Mouse (Mus musculus) embryonic fibroblast, embryonic 13.5 days (primary cell): ENCODE data around the gene Gnptab. TPM values are rescaled to one million over a fixed set of nuclear protein-coding genes. Genes with fewer than 3 reads are reported as not detected.

Source experiments
- H3K27ac ChIP-seq: 2 replicates; pipeline ENCODE4 v1.5.1; 2012; ENCODE audit warnings: low read length, control low read depth, inconsistent platforms; ENCODE audit not compliant: insufficient read depth
- H3K4me1 ChIP-seq: 2 replicates; pipeline ENCODE4 v1.6.1; 2011; ENCODE audit warnings: low read length; ENCODE audit not compliant: control insufficient read depth, insufficient read depth
- H3K4me3 ChIP-seq: 2 replicates; pipeline ENCODE4 v1.5.1; 2011; ENCODE audit warnings: mild to moderate bottlenecking, control low read depth, low read length; ENCODE audit not compliant: insufficient read depth
- CTCF ChIP-seq: IDR thresholded peaks from 2 replicates; pipeline ENCODE4 v1.5.1; 2011; ENCODE audit warnings: mild to moderate bottlenecking, control low read depth, low read length, moderate library complexity, borderline replicate concordance; ENCODE audit not compliant: insufficient read depth
- POLR2A ChIP-seq: IDR thresholded peaks from 2 replicates; pipeline ENCODE4 v1.6.1; 2011; ENCODE audit warnings: low read depth, mild to moderate bottlenecking, control low read depth, low read length, moderate library complexity
- polyA plus RNA-seq: library from polyadenylated mRNA; stranded (reverse); fragments of >200 nt; gene quantifications from 2 replicates; pipeline ENCODE4 v1.2.4, GENCODE M21; 2011; ENCODE audit warnings: low read depth; ENCODE audit not compliant: missing spikeins, insufficient read length

Gnptab gene
- polyA plus RNA-seq = 28.7 and 41.1 TPM in 2 replicates

DNA sequence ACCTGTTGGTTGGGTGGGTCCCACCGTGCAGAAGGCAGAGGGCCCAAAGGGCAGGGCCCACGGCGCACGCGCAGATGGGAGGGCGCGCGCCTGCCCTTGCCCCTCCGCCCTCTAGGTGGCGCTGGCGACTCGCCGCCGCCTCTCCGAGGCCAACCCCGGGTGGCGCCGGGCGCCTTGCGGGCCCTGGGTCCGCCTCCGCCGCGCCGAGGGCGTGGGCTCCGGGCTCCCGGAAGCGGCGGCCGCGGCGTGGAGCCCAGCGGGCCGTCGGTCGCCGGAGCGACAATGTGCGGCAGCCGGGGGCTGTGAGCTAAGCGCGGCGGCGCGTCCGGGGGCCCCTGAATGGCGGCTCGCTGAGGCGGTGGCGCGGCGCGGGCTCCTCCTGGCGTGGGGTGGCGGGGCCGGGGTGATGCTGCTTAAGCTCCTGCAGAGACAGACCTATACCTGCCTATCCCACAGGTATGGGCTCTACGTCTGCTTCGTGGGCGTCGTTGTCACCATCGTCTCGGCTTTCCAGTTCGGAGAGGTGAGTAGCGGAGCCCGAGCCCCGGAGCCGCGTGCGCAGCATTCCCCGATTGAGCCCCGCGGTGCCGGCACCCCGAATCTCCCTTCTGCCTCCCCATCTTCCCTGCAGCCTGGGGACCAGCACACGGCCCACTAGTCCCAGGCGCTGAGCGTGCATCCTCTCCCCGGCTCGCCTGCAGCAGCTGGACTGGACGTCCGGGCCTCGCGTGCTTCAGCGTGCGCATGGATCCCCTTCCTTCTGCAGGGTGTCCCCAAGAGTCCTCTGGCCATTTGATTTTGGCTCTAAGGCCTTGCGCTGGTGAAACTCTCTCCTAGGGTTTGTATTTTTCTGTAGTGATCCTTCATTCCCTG lies at the start of gene Gnptab, which contains the start of gene Dram1:
Gene Gnptab, plus strand, starts transcription at position 120 of the 873 bp plus-strand sequence.
Gene Dram1, minus strand, starts transcription at position 68 of the 873 bp plus-strand sequence.
- Histone ChIP-seq H3K4me3 (peak within 1 kb of the TSS; percentile 58), H3K4me1 (no peaks in the 10 kb centered on the region), H3K27ac (no peak within 1 kb of the TSS)
- peak; percentile 54 for TF ChIP-seq POLR2A
- TF ChIP-seq CTCF = peak; percentile 81

DNA sequence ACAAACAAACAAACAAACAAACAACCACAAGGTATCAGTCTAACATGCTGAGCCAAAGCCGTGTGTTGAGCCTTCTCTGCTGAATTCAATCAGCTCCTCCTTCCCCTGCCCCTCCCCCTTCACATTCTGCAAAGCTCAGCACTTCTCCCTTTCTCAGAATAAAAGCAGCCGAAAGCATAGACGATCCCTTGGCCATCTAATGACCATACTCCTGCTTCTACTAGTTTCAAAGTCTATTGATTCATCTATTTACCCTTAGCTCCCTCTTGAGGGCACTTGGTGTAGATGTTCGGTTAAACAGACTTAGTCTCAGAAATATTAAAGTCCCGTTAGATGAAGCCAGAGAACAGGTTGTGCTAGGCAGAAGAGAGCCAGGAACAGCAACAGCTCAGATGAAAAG lies 48.2 kb upstream of the Gnptab start:
- Histone ChIP-seq H3K27ac (no peak overlapping the region), H3K4me3 (no peak overlapping the region), H3K4me1 (no peaks in the 10 kb centered on the region)
- no peak for TF ChIP-seq POLR2A
- TF ChIP-seq CTCF = no peak

GRCm38 (mm10) chr10:88340660-88341059 lies 38.3 kb upstream of the Gnptab start:
- no peak overlapping the region for H3K4me3 ChIP-seq
- H3K27ac ChIP-seq = no peak overlapping the region
- H3K4me1 ChIP-seq = no peaks in the 10 kb centered on the region
- no peak for TF ChIP-seq CTCF
- no peak for TF ChIP-seq POLR2A

DNA sequence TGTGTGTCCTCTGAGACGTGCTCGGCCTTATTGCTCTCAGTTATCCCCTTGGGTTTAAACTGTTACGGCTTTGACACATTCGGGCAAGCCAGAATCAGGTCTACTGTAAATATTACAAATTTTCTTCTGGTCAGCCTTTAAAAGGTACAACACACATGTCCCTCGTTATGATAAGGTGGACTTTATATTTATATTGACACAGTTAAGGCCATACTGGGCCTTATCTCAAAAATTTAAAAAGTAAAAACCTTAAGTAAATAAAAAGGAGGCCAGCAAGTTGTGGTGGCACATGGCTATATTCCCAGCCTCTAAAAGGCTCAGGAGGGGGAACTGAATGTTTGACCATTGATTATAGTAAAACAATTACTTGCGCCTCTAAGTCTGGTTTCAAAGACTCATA lies 37.6 kb upstream of the Gnptab start:
- TF ChIP-seq CTCF (no peak), POLR2A (no peak)
- Histone ChIP-seq H3K27ac (no peak overlapping the region), H3K4me1 (0 out of 2 replicates have a peak, but pooled peaks cover 3% of the 10 kb centered on the region), H3K4me3 (no peak overlapping the region)

GRCm38 (mm10) chr10:88345899-88346401 lies 33.0 kb upstream of the Gnptab start:
- TF ChIP-seq POLR2A (no peak), CTCF (no peak)
- H3K4me1 ChIP-seq = 0 out of 2 replicates have a peak, but pooled peaks cover 4% of the 10 kb centered on the region
- H3K27ac ChIP-seq = peak overlapping the region; percentile 48; the same call in 1 of the 2 replicates
- no peak overlapping the region for H3K4me3 ChIP-seq

DNA sequence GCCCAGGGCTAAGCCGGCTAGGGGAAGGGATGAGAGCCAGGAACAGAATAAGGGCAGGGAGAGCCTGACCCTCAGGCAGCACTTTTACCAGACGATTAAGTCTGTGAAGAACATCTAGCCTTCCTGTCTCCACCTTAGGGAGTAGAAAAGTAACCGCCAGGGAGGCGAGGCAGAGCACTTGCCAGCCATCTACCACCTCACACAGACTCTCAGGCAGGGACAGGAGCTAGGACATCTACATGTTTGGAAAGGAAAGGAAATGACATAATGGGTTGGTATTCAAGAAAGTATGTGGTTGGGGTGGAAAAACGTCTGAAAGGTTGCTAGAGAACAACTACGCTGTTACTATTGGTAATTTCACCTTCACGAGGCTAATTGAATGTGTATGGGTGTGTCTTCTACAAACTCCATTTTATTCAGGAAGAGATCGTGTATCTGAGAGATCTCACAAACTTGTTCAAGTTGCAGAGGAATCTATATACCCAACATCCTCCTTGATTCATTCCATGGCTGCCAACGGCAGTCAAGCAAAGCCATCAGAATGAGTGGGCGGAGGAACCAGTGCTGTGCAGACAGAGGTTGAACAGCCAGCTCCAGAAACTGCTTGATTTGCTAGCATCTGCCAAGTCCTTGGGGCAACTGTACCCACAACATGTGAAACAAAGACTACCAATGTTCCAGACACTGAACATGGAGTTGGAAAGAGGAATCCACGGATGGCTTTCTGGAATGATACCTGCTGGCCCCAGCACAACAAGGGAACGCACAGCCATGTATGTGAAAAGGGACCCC lies 32.3 kb upstream of the Gnptab start:
- H3K4me1 ChIP-seq = 0 out of 2 replicates have a peak, but pooled peaks cover 4% of the 10 kb centered on the region
- TF ChIP-seq POLR2A = no peak
- TF ChIP-seq CTCF = no peak
- no peak overlapping the region for H3K4me3 ChIP-seq
- peak overlapping the region; percentile 48; the same call in 1 of the 2 replicates for H3K27ac ChIP-seq

DNA sequence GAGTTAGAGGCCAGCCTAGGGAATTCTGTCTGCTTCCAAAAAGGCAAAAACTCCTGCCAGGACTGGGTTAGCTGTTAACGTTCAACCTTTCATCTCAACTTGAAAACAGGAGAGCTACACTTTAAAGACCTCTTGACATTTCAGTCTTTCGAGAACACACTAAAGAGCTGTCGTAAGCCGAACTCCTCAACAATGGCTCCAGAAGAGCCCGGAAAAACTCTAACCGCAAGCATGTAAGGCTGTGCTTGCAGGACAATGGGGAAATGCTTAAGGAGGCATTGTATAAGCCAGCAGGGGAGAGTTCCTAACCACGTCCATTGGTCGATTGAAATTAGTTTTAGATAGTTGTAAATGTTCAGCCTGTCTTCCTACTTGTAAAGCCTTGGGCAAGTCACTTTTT lies 29.1 kb upstream of the Gnptab start:
- Histone ChIP-seq H3K4me1 (0 out of 2 replicates have a peak, but pooled peaks cover 4% of the 10 kb centered on the region), H3K27ac (no peak overlapping the region), H3K4me3 (no peak overlapping the region)
- no peak for TF ChIP-seq POLR2A
- TF ChIP-seq CTCF = no peak

- 0 out of 2 replicates have a peak, but pooled peaks cover 4% of the 10 kb centered on the region for H3K4me1 ChIP-seq
- H3K27ac ChIP-seq = no peak overlapping the region
- no peak for TF ChIP-seq POLR2A
- no peak for TF ChIP-seq CTCF
- no peak overlapping the region for H3K4me3 ChIP-seq
Observed at GRCm38 (mm10) chr10:88350687-88351086, 28.2 kb upstream of the Gnptab start.

DNA sequence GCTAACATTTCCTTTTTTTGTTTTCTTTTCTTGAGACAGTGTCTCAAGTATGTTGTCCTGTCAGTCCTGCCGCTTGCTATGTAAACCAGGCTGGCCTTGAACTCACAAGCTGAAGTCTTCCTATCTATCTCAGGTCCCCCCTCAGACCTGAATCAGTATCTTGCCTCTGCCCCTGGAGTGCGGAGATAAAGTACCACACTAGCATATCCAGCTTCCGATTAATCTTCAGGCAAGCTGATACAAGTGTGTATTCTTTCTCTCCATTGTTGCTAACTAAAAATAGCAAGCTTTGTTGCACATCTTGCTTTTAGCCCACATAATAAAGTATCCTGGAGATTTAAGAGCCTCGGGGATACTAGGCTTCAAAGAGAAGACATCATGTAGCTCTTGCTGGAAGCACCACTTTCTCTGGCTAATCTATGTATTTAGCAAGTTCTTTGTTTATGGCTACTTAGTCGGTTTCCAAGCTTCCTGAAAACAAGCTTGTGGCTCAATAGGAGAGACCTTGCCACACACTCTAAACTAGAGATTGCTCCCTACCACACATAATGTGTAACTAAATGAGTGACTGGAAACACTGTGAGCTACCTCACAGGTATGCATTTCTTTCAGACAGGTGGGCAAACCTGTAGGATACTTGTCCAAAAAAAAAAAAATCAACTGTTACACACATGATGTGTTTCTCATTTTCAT lies 27.4 kb upstream of the Gnptab start:
- TF ChIP-seq CTCF (no peak), POLR2A (no peak)
- H3K4me3 ChIP-seq = no peak overlapping the region
- H3K4me1 ChIP-seq = no peaks in the 10 kb centered on the region
- no peak overlapping the region for H3K27ac ChIP-seq
